Mouse (Mus musculus): ENCODE measurements around the gene Pold1. TPM values are rescaled to one million over a fixed set of nuclear protein-coding genes. Genes with fewer than 3 reads are reported as not detected.

The Pold1 gene
- polyA plus RNA-seq, 1 experiment: not detected

DNA sequence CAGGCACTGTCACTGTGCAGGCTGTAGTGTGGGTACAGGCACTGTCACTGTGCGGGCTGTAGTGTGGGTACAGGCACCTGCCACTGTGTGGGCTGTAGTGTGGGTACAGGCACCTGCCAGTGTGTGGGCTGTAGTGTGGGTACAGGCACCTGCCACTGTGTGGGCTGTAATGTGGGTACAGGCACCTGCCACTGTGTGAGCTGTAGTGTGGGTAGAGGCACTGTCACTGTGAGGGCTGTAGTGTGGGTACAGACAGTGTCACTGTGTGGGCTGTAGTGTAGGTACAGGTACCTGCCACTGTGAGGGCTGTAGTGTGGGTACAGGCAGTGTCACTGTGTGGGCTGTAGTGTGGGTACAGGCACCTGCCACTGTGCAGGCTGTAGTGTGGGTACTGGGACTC, 64.5 kb downstream of the Pold1 start:
- no peak overlapping the region for H3K4me3 ChIP-seq (ENCODE audit: insufficient read depth, low read depth, low read length)
- WGBS: 78% methylated on average over 1 of the region's 1 CpGs
- no peak overlapping the region for H3K27ac ChIP-seq (ENCODE audit: insufficient read depth, low read depth, low read length)
- H3K4me1 ChIP-seq (ENCODE audit: control insufficient read depth, insufficient read depth, low read length): peaks cover 10% of the 10 kb centered on the region; the same call in 1 of the 2 replicates
- TF ChIP-seq CTCF (IDR thresholded peaks at IDR 0.05; ENCODE audit: insufficient read depth, low read depth, low read length) (no peak), POLR2A (IDR thresholded peaks at IDR 0.05; ENCODE audit: insufficient read depth, low read depth, low read length) (no peak)

DNA sequence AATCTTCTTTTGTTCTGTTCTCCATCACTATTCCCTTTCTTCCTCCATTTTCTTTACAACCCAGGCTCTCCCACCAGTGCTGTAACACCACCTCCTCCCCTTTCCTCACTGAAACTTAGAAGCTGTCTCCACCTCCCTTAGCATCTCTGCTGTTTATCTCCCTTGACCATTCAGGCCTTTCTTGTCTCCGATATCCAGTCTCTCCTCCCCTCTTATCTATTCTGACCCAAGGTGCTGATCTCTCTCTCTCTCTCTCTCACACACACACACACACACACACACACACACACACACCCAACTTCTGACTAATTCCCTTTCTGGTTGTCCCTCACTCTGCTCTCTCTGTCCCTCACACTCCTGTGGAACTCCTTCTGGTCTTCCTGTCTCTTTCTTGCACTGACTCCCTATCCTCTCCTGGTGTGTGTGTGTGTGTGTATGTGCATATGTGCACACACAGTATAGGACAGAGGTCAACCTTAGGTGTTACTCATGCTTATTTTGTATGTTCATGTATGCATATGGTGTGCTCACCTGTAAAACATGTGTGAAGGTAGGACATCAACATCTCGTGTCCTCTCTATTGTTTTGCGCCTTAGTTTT, 65.7 kb downstream of the Pold1 start:
- H3K4me1 ChIP-seq (ENCODE audit: control insufficient read depth, insufficient read depth, low read length): peaks cover 10% of the 10 kb centered on the region; the same call in 1 of the 2 replicates
- no peak overlapping the region for H3K27ac ChIP-seq (ENCODE audit: insufficient read depth, low read depth, low read length)
- TF ChIP-seq POLR2A (IDR thresholded peaks at IDR 0.05; ENCODE audit: insufficient read depth, low read depth, low read length): no peak
- TF ChIP-seq CTCF (IDR thresholded peaks at IDR 0.05; ENCODE audit: insufficient read depth, low read depth, low read length): no peak
- no peak overlapping the region for H3K4me3 ChIP-seq (ENCODE audit: insufficient read depth, low read depth, low read length)
- WGBS: 78% methylated on average over 3 of the region's 3 CpGs

Other genes with a start within 250 kb of the Pold1 start
- not detected in 2 replicates for gene Clec11a, start 241.9 kb downstream of the Pold1 start, polyA plus RNA-seq (2012; ENCODE audit: insufficient read depth, insufficient read length, low replicate concordance, missing spikeins)
- gene Shank1, start 238.6 kb downstream of the Pold1 start, polyA plus RNA-seq (2012; ENCODE audit: insufficient read depth, insufficient read length, low replicate concordance, missing spikeins): 51.0 and 92.9 TPM in 2 replicates
- not detected in 2 replicates for gene Syt3, start 164.7 kb downstream of the Pold1 start, polyA plus RNA-seq (2012; ENCODE audit: insufficient read depth, insufficient read length, low replicate concordance, missing spikeins)
- gene 1700008O03Rik, start 163.0 kb downstream of the Pold1 start, polyA plus RNA-seq (2012; ENCODE audit: insufficient read depth, insufficient read length, low replicate concordance, missing spikeins): not detected in 2 replicates
- gene Lrrc4b, start 119.8 kb downstream of the Pold1 start, polyA plus RNA-seq (2012; ENCODE audit: insufficient read depth, insufficient read length, low replicate concordance, missing spikeins): not detected in 2 replicates
- not detected in 2 replicates for gene Aspdh, start 83.5 kb downstream of the Pold1 start, polyA plus RNA-seq (2012; ENCODE audit: insufficient read depth, insufficient read length, low replicate concordance, missing spikeins)
- gene Josd2, start 80.9 kb downstream of the Pold1 start, polyA plus RNA-seq (2012; ENCODE audit: insufficient read depth, insufficient read length, low replicate concordance, missing spikeins): not detected in 2 replicates
- not detected in 2 replicates for gene Emc10, start 52.3 kb downstream of the Pold1 start, polyA plus RNA-seq (2012; ENCODE audit: insufficient read depth, insufficient read length, low replicate concordance, missing spikeins)
- not detected in 2 replicates for gene Fam71e1, start 52.3 kb downstream of the Pold1 start, polyA plus RNA-seq (2012; ENCODE audit: insufficient read depth, insufficient read length, low replicate concordance, missing spikeins)
- gene Mybpc2, start 24.2 kb downstream of the Pold1 start, polyA plus RNA-seq (2012; ENCODE audit: insufficient read depth, insufficient read length, low replicate concordance, missing spikeins): not detected in 2 replicates
- gene Spib, start 16.8 kb downstream of the Pold1 start, polyA plus RNA-seq (2012; ENCODE audit: insufficient read depth, insufficient read length, low replicate concordance, missing spikeins): not detected in 2 replicates
- gene Nr1h2, start 5.1 kb upstream of the Pold1 start, polyA plus RNA-seq (2012; ENCODE audit: insufficient read depth, insufficient read length, low replicate concordance, missing spikeins): not detected in 2 replicates
- not detected in 2 replicates for gene Napsa, start 23.5 kb upstream of the Pold1 start, polyA plus RNA-seq (2012; ENCODE audit: insufficient read depth, insufficient read length, low replicate concordance, missing spikeins)
- gene Kcnc3, start 41.8 kb upstream of the Pold1 start, polyA plus RNA-seq (2012; ENCODE audit: insufficient read depth, insufficient read length, low replicate concordance, missing spikeins): not detected in 2 replicates
- not detected in 2 replicates for gene Myh14, start 122.0 kb upstream of the Pold1 start, polyA plus RNA-seq (2012; ENCODE audit: insufficient read depth, insufficient read length, low replicate concordance, missing spikeins)
- not detected in 2 replicates for gene Izumo2, start 159.9 kb upstream of the Pold1 start, polyA plus RNA-seq (2012; ENCODE audit: insufficient read depth, insufficient read length, low replicate concordance, missing spikeins)
- gene Vrk3, start 199.6 kb upstream of the Pold1 start, polyA plus RNA-seq (2012; ENCODE audit: insufficient read depth, insufficient read length, low replicate concordance, missing spikeins): not detected in 2 replicates
- gene Zfp473, start 202.2 kb upstream of the Pold1 start, polyA plus RNA-seq (2012; ENCODE audit: insufficient read depth, insufficient read length, low replicate concordance, missing spikeins): not detected in 2 replicates